Mouse (Mus musculus) lung, adult 18-20 months (tissue): ENCODE data around the gene Gins3.
"Not testable (repeated sequence)": the region's sequence is repeated elsewhere in the genome, so short reads cannot be mapped to it uniquely, and the experiment has no call there.

ENCODE experiments used
- DNase-seq, 2 experiments: peaks; one replicate each; pipeline ENCODE4 v3.0.0; 2022; ENCODE audit warnings: mixed read lengths in 2 of 2

Gene Gins3

GRCm38 (mm10) chr8:95655831-95656230, 22.6 kb downstream of the Gins3 start:
- DNase-seq = no peak

- DNase-seq = no peak
Observed at GRCm38 (mm10) chr8:95656316-95657002, 23.2 kb downstream of the Gins3 start.

- no peak for DNase-seq
Observed at GRCm38 (mm10) chr8:95657523-95657922, 24.3 kb downstream of the Gins3 start.

- no peak for DNase-seq
Observed at GRCm38 (mm10) chr8:95660334-95660882, 27.2 kb downstream of the Gins3 start.

- no peak for DNase-seq
Observed at GRCm38 (mm10) chr8:95661085-95661484, 27.8 kb downstream of the Gins3 start.

- DNase-seq = no peak
Observed at GRCm38 (mm10) chr8:95661575-95661974, 28.3 kb downstream of the Gins3 start.

- no peak for DNase-seq
Observed at GRCm38 (mm10) chr8:95662885-95663598, 29.8 kb downstream of the Gins3 start.

GRCm38 (mm10) chr8:95663599-95663949, 30.3 kb downstream of the Gins3 start:
- DNase-seq = no peak

GRCm38 (mm10) chr8:95665813-95666452, 32.7 kb downstream of the Gins3 start:
- not testable (repeated sequence) for DNase-seq

GRCm38 (mm10) chr8:95668163-95668958, 35.1 kb downstream of the Gins3 start:
- DNase-seq = no peak

GRCm38 (mm10) chr8:95669967-95670366, 36.7 kb downstream of the Gins3 start:
- DNase-seq = no peak

GRCm38 (mm10) chr8:95671861-95672260, 38.6 kb downstream of the Gins3 start:
- no peak for DNase-seq

- DNase-seq = no peak
Observed at GRCm38 (mm10) chr8:95672811-95673210, 39.6 kb downstream of the Gins3 start.

- no peak for DNase-seq
Observed at GRCm38 (mm10) chr8:95676631-95677030, 43.4 kb downstream of the Gins3 start, which contains the start of gene Ndrg4. Ndrg4 (plus strand) TSS chr8:95676980.

GRCm38 (mm10) chr8:95677591-95678023, 44.4 kb downstream of the Gins3 start:
- no peak for DNase-seq

GRCm38 (mm10) chr8:95678024-95678611, 44.9 kb downstream of the Gins3 start:
- no peak for DNase-seq

GRCm38 (mm10) chr8:95688073-95688672, 54.9 kb downstream of the Gins3 start:
- DNase-seq = peak; percentile 58 to 68

GRCm38 (mm10) chr8:95690929-95691541, 57.8 kb downstream of the Gins3 start:
- DNase-seq = no peak

GRCm38 (mm10) chr8:95694631-95695030, 61.4 kb downstream of the Gins3 start:
- DNase-seq = no peak
